Mouse (Mus musculus) heart, adult 11 months (tissue): Measurements from ENCODE around the gene Intu.

Experiments used
- DNase-seq: peaks from one replicate; pipeline ENCODE4 v3.0.0; 2022

Gene Intu

DNA sequence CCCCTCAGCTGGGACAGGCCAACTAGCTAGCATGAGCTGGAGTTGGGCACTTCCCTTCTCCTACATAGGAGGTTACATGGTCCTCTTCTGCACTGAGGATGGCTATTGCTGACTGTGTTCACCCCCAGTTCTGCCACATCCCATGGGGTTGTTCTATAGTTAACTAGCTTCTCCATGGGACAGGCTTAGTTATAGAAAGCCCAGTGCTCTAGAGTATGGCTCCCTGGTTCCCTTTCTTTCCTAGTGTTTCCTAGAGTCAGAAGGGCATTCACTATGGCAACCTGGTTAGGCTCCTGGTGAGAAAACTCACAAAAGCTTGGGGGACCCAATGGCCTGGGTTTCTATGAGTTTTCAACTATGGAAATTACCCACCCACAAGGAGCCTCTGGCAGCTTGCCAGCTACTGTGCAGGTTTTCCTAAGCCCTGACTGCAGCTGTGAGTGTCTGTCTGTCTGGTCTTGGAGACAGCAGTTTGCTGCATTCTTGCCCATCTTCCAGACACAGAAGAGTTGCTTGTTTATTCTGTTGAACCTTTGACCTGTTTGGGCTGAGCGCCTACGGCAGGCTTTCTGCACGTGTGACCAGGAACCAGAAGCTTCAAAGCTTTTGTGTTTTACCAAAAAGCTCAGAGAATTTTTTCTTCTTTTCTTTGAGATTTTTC lies 154.9 kb downstream of the Intu start:
- DNase-seq = no peak

DNA sequence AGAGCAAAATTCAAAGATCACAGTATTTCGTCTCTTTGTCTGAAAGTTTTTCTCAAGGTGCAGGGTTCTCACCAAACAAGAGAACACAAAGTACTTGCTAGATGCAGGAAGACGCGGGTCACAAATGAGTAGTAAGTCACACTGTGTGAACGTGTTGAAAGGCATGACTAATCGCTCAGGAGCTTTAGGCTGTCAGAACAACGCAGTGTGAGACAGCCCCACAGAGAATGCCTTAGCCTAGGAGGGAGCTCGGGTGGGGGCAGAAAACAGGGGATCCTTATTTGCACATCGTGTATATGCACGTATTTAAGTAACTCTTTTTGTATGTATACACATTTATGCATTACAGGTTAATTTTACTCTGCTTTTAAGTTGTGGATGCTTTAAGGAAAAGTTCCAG lies 155.8 kb downstream of the Intu start:
- DNase-seq = peak; percentile 34

DNA sequence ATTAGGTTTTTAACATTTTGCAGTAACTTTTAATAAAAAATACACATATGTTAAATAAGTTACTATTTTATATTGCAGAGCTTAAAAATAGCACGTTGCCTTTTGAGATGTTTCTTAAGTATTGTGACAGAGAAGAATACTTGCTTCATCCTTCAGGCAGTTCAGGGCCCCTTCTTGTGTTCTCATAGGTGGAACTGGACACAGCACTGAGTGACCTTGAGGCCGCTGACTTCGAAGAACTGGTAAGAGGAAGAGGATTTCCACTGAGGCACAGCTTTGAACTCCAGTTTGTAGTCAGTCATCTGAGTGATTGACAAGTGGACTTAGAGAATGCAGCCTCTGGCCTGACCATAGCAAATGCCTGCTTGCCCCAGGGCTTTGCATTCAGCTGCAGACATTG lies 156.5 kb downstream of the Intu start:
- no peak for DNase-seq

DNA sequence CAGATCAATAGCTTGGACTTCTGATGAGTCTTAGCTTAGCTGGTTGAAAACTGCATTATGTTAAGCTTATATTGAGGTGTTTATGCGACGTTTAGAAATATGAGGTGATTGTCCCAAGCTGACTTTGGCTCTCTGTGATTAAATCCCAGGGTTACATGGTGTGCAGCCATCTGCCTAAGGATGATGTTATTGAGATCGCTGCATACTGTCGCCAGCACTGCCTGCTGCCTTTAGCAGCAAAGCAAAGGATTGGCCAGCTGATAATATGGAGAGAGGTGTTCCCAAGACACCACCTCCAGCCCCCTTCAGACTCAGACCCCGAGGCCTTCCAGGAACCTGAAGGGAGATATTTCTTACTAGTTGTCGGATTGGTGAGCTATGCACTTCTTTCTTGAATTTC lies 160.5 kb downstream of the Intu start:
- DNase-seq = peak; percentile 73

DNA sequence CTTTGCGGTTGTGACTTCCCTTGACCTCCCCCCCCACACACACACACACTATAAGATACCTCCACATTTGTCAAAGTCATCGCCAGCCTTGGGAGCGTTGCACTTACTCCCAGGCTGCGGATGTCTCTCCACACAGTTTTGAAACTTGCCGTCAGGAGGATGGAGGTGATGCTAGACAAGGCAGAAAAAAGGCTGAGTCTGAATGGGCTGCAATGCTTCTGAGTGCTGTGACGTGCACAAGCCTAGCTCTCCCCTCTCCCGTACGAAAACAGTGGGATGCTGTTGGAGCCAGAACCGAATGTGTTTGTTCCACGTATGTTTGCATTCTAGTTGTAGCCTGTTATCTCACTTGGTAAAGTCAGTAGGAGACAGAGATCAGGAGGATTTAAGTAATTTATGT lies 162.3 kb downstream of the Intu start:
- DNase-seq = peak; percentile 75

GRCm38 (mm10) chr3:40693960-40694359 lies 162.9 kb downstream of the Intu start:
- DNase-seq = no peak

DNA sequence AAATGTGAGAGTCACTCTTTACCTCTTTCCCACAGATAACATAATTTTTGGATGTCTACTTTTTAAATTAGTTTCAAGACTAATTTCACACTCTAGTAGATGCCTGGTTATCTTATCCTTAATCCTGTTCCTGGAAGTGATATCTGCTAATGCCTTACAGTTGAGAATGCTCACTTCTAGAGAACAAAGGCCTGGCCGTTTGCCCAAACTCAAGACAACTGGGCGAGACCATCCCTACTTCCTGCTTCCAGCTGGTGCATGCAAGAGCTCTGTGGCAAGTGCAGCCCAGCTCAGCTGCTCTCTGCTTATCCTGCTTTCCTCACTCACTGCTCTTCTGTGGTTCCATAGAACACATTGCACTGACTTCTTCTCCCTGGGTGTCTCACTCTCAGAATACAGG lies 163.4 kb downstream of the Intu start:
- DNase-seq = peak; percentile 91

DNA sequence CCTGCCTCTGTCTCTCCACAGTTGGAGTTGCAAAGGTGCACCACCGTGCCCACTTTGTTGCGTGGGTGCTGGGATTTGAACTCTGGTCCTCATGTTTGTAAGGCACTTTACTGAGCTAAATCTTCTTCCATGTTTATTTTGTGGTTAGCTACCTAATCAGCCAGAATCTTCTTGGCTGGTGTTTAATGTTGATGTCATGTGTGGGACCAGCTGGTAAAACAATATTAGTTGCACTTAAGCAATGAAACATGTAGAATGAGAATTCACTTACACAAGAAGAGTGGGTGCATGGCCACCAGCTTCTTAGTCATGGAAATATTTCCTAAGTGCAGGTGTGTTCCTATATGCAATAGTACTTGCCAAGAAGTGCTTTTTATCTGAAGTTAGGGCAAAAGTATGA lies 164.1 kb downstream of the Intu start:
- DNase-seq = no peak

- DNase-seq = no peak
These were observed 167.7 kb downstream of the Intu start for GRCm38 (mm10) chr3:40698834-40699233.

- DNase-seq = peak; percentile 93
These were observed 173.8 kb downstream of the Intu start for GRCm38 (mm10) chr3:40704816-40705430.

GRCm38 (mm10) chr3:40708655-40709054 lies 177.6 kb downstream of the Intu start, which contains the start of gene Slc25a31:
Slc25a31 (plus strand) TSS chr3:40708855.
- peak; percentile 88 for DNase-seq

- no peak for DNase-seq
These were observed 185.0 kb downstream of the Intu start for GRCm38 (mm10) chr3:40716056-40716455.

GRCm38 (mm10) chr3:40719022-40719421 lies 187.9 kb downstream of the Intu start:
- no peak for DNase-seq

DNA sequence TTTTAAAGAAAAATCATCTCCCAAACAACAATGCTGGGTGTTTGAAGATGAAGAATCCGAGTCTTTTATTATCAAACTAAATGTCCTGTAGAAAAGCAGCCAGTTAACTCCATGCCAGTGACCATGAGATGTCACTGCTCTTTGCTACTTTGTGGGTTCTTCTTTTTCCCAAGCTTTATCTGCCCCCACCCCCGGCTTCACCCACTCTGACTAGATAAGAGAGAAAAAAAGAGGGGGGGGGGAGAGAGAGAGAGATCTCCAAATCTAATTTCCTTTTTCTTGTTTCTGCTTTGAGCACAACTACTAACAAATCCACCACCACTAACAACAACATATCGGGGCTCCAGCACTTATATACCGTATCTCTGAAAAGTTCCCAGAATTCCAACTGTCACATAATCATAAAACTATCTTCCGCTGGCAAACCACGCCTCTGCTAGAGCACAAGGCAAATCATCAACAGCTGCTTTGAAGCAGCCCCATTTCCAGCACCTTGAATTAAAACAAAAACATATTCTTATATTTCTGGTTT lies 207.4 kb downstream of the Intu start:
- no peak for DNase-seq

- DNase-seq = no peak
These were observed 213.1 kb downstream of the Intu start, which contains the start of gene Hspa4l for GRCm38 (mm10) chr3:40744024-40744835. Hspa4l (plus strand) TSS chr3:40744495.

- DNase-seq = peak; percentile 99
These were observed 214.0 kb downstream of the Intu start for GRCm38 (mm10) chr3:40744836-40745660.

DNA sequence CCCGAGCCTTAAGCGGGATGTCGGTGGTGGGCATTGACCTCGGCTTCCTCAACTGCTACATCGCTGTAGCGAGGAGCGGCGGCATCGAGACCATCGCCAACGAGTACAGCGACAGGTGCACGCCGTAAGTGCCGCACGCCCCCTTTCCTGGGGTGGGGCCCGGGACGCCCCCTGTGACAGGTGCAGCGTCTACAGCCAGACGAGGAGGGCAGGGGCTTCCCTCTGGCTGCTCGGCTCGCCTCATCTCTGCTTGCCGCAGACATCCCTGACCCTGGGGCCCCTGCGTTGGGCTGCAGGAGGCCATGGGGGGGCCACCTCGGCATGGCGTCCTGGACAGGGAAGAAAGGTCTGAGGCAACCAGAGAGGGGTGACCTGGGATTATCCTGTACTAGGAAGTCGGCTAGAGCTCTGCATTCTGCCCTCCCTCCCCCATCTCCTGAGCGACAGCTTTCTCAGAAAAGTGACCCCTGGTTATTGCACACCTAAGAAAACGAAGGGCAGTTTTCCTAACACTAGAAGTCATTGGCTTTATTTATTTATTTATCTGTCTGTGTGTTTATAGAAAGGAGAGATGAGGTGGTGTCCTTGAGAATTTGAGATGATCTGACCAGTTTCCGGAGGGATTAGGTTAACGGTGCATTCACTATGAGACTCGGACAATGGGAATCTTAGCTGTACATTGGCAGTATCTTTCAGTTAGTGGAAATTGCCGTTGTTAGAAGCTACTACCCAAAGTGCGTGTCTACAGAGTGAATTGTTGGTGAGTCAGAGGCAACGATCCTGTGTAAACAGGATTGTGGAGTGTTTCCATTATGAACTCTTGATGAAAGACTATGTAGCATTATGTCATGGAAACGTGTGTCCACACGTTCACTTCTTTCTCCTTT lies 214.8 kb downstream of the Intu start:
- DNase-seq = no peak
